Mouse (Mus musculus): Measurements from ENCODE around the gene Plin2.

DNA sequence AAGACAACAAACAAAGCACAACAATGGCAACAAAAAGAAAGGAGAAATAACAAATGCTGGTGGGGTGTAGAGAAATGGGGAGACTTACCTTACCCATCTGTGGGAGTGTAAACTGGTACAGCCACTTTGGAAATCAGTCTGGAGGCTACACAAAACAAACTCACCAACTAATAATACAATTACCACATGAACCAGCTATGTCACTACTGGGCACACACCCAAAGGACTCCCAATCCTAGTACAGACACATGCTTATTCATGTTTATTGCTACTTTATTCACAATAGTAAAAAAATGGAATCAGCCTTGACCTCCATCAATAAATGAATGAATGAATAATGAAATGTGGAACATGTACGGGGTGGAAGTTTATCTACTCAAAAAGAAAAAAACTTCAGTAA lies 45.5 kb upstream of the Plin2 start:
- TF ChIP-seq EP300 (IDR thresholded peaks at IDR 0.05) = no peak
- TF ChIP-seq CTCF (IDR thresholded peaks at IDR 0.05) = no peak
